Mouse (Mus musculus) kidney, adult 8-10 months (tissue): ENCODE measurements around the gene Plekhg6.

Experiments
- DNase-seq, 2 experiments: peaks; one replicate each; pipeline ENCODE4 v3.0.0; 2022

The Plekhg6 gene

GRCm38 (mm10) chr6:125380372-125381360, at the start of gene Plekhg6:
TSS of gene Plekhg6 (minus strand) at chr6:125380793.
- DNase-seq = peak; percentile 69 to 73

- DNase-seq = no peak
Measured at GRCm38 (mm10) chr6:125429741-125430140, 49.1 kb upstream of the Plekhg6 start.

- peak; percentile 67 to 83 for DNase-seq
Measured at GRCm38 (mm10) chr6:125426383-125427360, 46.1 kb upstream of the Plekhg6 start.

- DNase-seq = no peak
Measured at GRCm38 (mm10) chr6:125425205-125426090, 44.9 kb upstream of the Plekhg6 start.

- peak; percentile 26 to 47 for DNase-seq
Measured at GRCm38 (mm10) chr6:125424156-125424555, 43.6 kb upstream of the Plekhg6 start.

GRCm38 (mm10) chr6:125423507-125423906, 42.9 kb upstream of the Plekhg6 start:
- DNase-seq = no peak

- DNase-seq = no peak
Measured at GRCm38 (mm10) chr6:125423099-125423498, 42.5 kb upstream of the Plekhg6 start.

- peak; percentile 56 to 68 for DNase-seq
Measured at GRCm38 (mm10) chr6:125422051-125422822, 41.6 kb upstream of the Plekhg6 start.

GRCm38 (mm10) chr6:125420458-125421063, 40.0 kb upstream of the Plekhg6 start:
- DNase-seq = no peak

GRCm38 (mm10) chr6:125418744-125419143, 38.2 kb upstream of the Plekhg6 start:
- peak; percentile 48 to 61 for DNase-seq

GRCm38 (mm10) chr6:125413326-125413725, 32.7 kb upstream of the Plekhg6 start:
- no peak for DNase-seq

GRCm38 (mm10) chr6:125411661-125412060, 31.1 kb upstream of the Plekhg6 start:
- DNase-seq = no peak

- no peak for DNase-seq
Measured at GRCm38 (mm10) chr6:125410995-125411547, 30.5 kb upstream of the Plekhg6 start.

- DNase-seq = no peak
Measured at GRCm38 (mm10) chr6:125410551-125410950, 30.0 kb upstream of the Plekhg6 start.

- no peak for DNase-seq
Measured at GRCm38 (mm10) chr6:125407657-125408056, 27.1 kb upstream of the Plekhg6 start.

GRCm38 (mm10) chr6:125407224-125407623, 26.6 kb upstream of the Plekhg6 start:
- DNase-seq = no peak

- no peak for DNase-seq
Measured at GRCm38 (mm10) chr6:125405461-125406382, 25.1 kb upstream of the Plekhg6 start.

GRCm38 (mm10) chr6:125389853-125390252, 9.3 kb upstream of the Plekhg6 start:
- DNase-seq = no peak

GRCm38 (mm10) chr6:125386080-125386479, 5.5 kb upstream of the Plekhg6 start:
- DNase-seq = no peak
